Mouse (Mus musculus): ENCODE data around the gene Eif2b3.
A peak's percentile ranks its signal among the peaks of the same experiment; 100 is the strongest.

Eif2b3 gene

DNA sequence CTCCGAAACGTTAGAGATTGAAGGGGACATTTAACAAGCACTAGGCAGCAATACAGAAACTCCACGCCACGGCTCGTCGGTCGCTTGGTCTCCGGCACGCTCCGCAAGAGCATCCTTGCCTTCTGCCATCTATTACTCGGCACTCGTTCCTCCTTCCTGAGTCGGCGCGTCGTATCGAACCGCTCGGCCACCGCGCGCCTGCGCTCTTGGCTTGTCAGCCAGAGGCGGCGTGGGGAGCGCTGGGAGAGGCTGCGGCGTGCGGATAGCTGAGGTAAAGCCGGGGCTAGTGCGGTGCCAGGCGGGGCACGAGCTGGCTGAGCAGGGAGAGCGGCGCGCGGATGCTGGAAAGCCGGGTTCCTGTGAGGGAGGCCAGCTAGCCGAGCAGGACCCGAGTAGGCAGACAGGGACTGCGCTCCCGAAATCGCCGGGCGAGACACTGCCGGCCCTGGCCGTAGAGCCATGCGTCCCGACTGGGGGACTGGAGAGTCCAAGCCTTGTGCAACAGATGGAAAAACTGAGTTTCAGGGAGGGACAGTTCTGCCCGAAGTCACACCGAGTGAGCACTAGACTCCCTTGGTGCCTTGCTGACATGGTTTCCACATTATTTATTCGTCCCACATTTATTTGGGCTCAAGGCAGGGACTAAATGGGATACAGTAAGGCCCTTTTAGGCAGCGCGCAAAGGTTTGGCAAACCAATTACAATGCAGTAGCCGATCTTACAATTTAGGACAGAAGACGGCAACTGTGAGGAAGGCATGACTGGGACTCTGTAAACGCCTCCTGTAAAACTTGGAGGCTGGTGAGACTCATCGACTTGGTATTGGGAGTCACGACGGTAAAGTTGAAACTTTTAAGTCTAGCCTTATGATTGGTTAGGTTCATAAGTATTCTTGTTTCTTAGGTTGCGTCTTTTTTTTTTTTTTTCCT lies at the start of gene Eif2b3:
Gene Eif2b3 (plus strand): TSS at position 197 of the 929 bp plus-strand sequence.
- DNase-seq (ENCODE audit: low spot score in 2 of 2): peak; percentile 80 to 87

DNA sequence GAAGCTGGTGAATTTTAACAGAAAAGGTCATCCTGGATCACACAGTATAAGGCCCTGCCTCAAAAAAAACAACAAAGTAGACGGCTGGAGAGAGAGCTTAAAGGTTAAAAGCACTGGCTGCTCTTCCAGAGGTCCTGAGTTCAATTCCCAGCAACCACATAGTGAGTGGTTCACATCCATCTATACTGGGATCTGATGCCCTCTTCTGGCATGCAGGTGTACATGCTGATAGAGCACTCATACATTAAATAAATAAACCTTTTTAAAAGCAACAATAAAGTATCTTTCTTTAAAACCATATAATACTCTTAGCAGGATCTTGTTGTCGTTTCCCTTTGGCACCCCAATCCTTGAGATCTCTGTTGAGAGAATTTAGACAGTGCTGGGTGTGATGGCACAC lies 42.7 kb upstream of the Eif2b3 start:
- no peak for DNase-seq (ENCODE audit: low spot score in 2 of 2)

DNA sequence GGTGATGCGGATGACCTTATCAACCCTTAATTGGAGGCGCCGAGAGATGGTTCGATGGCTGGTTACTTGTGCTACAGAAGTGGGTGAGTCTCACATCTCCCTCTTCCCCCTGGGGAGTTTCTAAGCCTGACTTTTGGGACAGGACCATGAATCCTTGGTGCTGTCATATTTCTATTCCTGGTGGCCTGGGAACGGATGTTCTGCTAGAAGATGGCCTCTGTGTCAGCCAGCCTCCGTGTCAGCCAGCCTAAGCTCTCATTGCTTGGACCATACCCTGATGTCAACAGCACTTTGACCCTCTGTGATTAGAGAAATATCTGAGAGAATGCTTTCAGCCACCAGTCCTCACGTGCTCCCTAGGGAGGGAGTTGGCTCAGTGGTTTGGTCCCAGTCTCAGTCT lies 33.5 kb upstream of the Eif2b3 start:
- DNase-seq (ENCODE audit: low spot score in 2 of 2): no peak

DNA sequence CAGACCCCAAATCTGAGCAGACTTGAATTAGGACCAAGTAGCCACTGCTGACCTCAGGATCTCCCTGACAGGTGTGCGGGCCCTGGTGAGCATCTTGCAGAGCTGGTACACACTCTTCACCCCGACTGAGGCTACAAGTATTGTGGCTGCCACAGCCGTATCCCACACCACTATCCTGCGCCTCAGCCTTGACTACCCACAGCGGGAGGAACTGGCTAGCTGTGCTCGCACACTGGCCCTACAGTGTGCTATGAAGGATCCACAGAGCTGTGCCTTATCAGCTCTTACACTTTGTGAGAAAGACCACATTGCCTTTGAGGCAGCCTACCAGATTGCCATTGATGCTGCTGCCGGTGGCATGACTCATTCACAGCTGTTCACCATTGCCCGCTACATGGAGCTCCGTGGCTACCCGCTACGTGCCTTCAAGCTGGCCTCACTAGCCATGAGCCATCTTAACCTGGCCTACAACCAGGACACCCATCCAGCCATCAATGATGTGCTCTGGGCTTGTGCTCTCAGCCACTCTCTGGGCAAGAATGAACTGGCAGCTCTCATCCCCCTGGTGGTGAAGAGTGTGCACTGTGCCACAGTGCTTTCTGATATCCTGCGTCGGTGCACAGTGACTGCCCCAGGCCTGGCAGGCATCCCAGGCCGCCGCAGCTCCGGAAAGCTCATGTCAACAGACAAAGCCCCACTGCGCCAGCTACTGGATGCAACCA lies 32.6 kb upstream of the Eif2b3 start:
- DNase-seq (ENCODE audit: low spot score in 2 of 2): peak; percentile 57 to 67

GRCm38 (mm10) chr4:116987122-116987456 lies 32.1 kb upstream of the Eif2b3 start:
- DNase-seq (ENCODE audit: low spot score in 2 of 2): no peak

GRCm38 (mm10) chr4:116989731-116990130 lies 29.5 kb upstream of the Eif2b3 start:
- no peak for DNase-seq (ENCODE audit: low spot score in 2 of 2)

GRCm38 (mm10) chr4:116991366-116991765 lies 27.8 kb upstream of the Eif2b3 start:
- DNase-seq (ENCODE audit: low spot score in 2 of 2): peak; percentile 61 to 81

GRCm38 (mm10) chr4:116993672-116994621 lies 25.3 kb upstream of the Eif2b3 start, which contains the start of gene Urod:
TSS of gene Urod (minus strand) at chr4:116994413.
- DNase-seq (ENCODE audit: low spot score in 2 of 2): peak; percentile 90 to 91

DNA sequence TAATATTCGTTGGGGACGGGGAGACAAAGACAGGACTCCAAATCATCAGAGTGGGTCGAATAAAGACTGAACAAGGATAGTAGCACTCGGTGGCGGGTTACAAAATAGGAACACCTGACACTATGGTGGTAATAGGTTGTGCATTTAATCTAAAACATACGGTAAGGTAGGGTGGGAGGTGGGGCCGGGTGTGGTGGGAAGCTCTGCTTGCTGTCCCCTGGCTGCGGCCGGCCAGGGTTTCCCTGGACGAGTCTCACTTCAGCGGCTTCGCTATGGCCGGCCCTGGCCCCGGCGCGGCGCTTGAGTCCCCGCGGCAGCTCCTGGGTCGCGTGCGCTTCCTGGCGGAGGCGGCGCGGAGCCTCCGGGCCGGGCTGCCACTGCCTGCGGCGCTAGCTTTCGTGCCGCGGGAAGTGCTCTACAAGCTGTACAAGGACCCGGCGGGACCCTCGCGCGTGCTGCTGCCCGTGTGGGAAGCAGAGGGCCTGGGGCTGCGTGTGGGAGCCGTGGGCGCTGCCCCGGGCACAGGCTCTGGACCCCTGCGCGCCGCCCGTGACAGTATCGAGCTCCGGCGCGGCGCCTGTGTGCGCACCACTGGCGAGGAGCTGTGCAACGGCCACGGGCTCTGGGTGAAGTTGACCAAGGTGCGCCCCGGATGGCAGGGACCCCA lies 23.9 kb upstream of the Eif2b3 start, which contains the start of gene Hectd3:
Gene Hectd3 (plus strand): TSS at position 187 of the 667 bp plus-strand sequence.
- DNase-seq (ENCODE audit: low spot score in 2 of 2): peak in 1 of 2 experiments; percentile 40

GRCm38 (mm10) chr4:116995798-116996135 lies 23.4 kb upstream of the Eif2b3 start:
- no peak for DNase-seq (ENCODE audit: low spot score in 2 of 2)

GRCm38 (mm10) chr4:116999513-117000154 lies 19.6 kb upstream of the Eif2b3 start:
- DNase-seq (ENCODE audit: low spot score in 2 of 2): no peak

DNA sequence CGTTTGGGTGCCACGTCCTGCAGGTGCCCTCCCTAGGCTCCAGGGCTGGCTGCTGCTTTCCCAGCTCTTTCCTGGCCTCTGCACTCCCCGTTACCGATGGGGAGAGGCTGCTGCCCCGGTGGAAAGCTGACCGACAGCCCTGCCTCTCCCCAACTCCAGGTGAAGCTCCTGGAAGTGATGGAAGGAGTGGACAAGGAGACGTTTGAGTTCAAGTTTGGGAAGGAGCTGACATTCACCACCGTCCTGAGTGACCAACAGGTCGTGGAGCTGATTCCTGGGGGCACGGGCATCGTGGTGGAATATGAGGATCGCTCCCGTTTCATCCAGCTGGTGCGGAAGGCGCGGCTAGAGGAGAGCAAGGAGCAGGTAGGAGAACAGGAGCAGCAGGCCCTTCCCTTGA lies 17.2 kb upstream of the Eif2b3 start:
- DNase-seq (ENCODE audit: low spot score in 2 of 2): no peak

- peak in 1 of 2 experiments; percentile 66 for DNase-seq (ENCODE audit: low spot score in 2 of 2)
These were observed 16.4 kb upstream of the Eif2b3 start for GRCm38 (mm10) chr4:117002543-117003521.

GRCm38 (mm10) chr4:117004649-117005048 lies 14.6 kb upstream of the Eif2b3 start:
- DNase-seq (ENCODE audit: low spot score in 2 of 2): no peak

- DNase-seq (ENCODE audit: low spot score in 2 of 2): no peak
These were observed 13.4 kb upstream of the Eif2b3 start for GRCm38 (mm10) chr4:117005611-117006400.

DNA sequence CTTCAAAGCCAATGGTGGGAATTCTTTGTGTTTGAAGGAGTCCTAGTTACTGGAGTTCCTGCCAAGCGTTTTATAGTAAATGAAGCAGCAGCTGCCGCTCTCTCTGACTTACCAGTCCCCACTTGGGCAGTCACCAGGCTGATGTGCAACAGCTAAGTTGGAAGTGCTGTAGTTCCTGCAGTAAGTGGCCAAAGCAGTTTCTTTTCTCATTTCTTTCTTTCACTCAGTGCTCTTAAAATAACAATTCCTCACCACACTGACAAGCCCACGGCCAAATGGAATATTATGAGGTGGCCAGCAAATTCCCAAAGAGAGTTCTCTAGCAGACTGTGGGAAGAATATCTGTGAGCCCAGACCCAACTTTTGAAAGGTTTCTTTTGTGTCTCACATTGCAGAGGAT lies 12.1 kb upstream of the Eif2b3 start:
- DNase-seq (ENCODE audit: low spot score in 2 of 2): no peak

GRCm38 (mm10) chr4:117010231-117010630 lies 9.0 kb upstream of the Eif2b3 start:
- no peak for DNase-seq (ENCODE audit: low spot score in 2 of 2)

DNA sequence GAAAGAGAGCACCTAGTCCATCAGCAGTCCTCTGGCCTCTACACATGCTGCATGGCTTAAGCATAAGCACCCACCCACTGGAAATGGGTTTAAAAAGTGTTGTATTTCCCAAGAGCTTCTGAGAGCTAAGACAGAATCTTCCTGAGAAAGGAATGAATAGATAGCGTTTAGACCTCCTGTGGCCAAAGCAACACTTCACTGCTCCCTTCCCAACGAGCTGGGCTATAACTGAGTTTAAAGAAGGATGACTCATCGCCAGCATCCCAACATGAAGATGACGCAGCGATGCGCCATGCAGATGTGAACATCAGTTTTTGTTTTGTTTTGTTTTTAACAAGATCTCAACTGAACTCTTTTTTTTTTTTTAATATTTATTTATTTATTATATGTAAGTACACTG lies 5.6 kb upstream of the Eif2b3 start:
- DNase-seq (ENCODE audit: low spot score in 2 of 2): no peak

Data from frontal cortex, postnatal 14 days (tissue).